Mouse (Mus musculus) ES-E14 (cell line): ENCODE measurements around the gene Slc25a23. TPM values are rescaled to one million over a fixed set of nuclear protein-coding genes. Genes with fewer than 3 reads are reported as not detected.

Experiments used
- DNase-seq: peaks from one replicate; pipeline ENCODE4 v3.0.0-alpha.2; 2013; ENCODE audit warnings: low read depth, low spot score
- H3K27ac ChIP-seq: 2 replicates; pipeline ENCODE4 v1.5.1; 2012; ENCODE audit warnings: low read depth, mild to moderate bottlenecking, low read length, moderate library complexity, mixed read lengths; ENCODE audit not compliant: poor library complexity, insufficient read depth, severe bottlenecking
- H3K36me3 ChIP-seq: 2 replicates; pipeline ENCODE4 v1.6.1; 2012; ENCODE audit warnings: mild to moderate bottlenecking, low read length, moderate library complexity, mixed read lengths; ENCODE audit not compliant: control insufficient read depth, poor library complexity, insufficient read depth, severe bottlenecking
- H3K4me1 ChIP-seq, 2 experiments: fragments of 150-350 bp in 1 of 2; sonication (generic) in 1 of 2; 2 replicates each; pipeline ENCODE4 v1.6.1; 2012; ENCODE audit warnings: low read length in 2 of 2, mild to moderate bottlenecking in 1 of 2, mixed read lengths in 1 of 2; ENCODE audit not compliant: control insufficient read depth in 2 of 2, insufficient read depth in 2 of 2, poor library complexity in 1 of 2
- H3K4me3 ChIP-seq, 2 experiments: fragments of 150-350 bp in 1 of 2; sonication (generic) in 1 of 2; 2 replicates each; pipeline ENCODE4 v1.5.1; 2012; ENCODE audit warnings: low read length in 2 of 2, low read depth in 1 of 2, mild to moderate bottlenecking in 1 of 2, mixed read lengths in 1 of 2; ENCODE audit not compliant: insufficient read depth in 1 of 2, poor library complexity in 1 of 2, severe bottlenecking in 1 of 2
- H3K9ac ChIP-seq: 2 replicates; pipeline ENCODE4 v1.6.1; 2012; ENCODE audit warnings: low read depth, mild to moderate bottlenecking, low read length, mixed read lengths; ENCODE audit not compliant: poor library complexity, insufficient read depth, severe bottlenecking
- H3K9me3 ChIP-seq: fragments of 150-350 bp; sonication (generic); 2 replicates; pipeline ENCODE4 v1.6.1; 2012; ENCODE audit warnings: low read depth, mild to moderate bottlenecking, low read length; ENCODE audit not compliant: control insufficient read depth, insufficient read depth
- CHD2 ChIP-seq: IDR thresholded peaks from 2 replicates; pipeline ENCODE4 v1.6.1; 2014; ENCODE audit warnings: mild to moderate bottlenecking, low read depth, low read length, inconsistent platforms
- HCFC1 ChIP-seq: IDR thresholded peaks from 2 replicates; pipeline ENCODE4 v1.6.1; 2012; ENCODE audit warnings: low read length, inconsistent platforms, borderline replicate concordance; ENCODE audit not compliant: insufficient read depth
- MAFK ChIP-seq: IDR thresholded peaks from 2 replicates; pipeline ENCODE4 v1.6.1; 2014; ENCODE audit warnings: mild to moderate bottlenecking, low read depth, low read length, inconsistent platforms; ENCODE audit not compliant: insufficient read depth
- ZC3H11A ChIP-seq: IDR thresholded peaks from 2 replicates; pipeline ENCODE4 v1.6.1; 2012; ENCODE audit warnings: low read depth, mild to moderate bottlenecking, inconsistent platforms, low read length, borderline replicate concordance
- ZNF384 ChIP-seq: IDR thresholded peaks from 2 replicates; pipeline ENCODE4 v1.6.1; 2012; ENCODE audit warnings: low read depth, low read length, inconsistent platforms
- in situ Hi-C, 2 experiments: fragments of 600-800 bp; cut with MboI; formaldehyde crosslinking; loops; one replicate each; pipeline ENCODE4 v1.15.1; 2025; ENCODE audit warnings: low sequenced_read_pairs in 2 of 2, inconsistent platforms in 1 of 2; ENCODE audit not compliant: unreplicated experiment in 2 of 2
- total RNA-seq: library from RNA; depleted of rRNA; stranded (reverse); fragments of 300-350 nt; gene quantifications from 2 replicates; pipeline ENCODE4 v1.2.3, GENCODE M21; 2012

The Slc25a23 gene
- total RNA-seq, 1 experiment, result 5.9 TPM

DNA sequence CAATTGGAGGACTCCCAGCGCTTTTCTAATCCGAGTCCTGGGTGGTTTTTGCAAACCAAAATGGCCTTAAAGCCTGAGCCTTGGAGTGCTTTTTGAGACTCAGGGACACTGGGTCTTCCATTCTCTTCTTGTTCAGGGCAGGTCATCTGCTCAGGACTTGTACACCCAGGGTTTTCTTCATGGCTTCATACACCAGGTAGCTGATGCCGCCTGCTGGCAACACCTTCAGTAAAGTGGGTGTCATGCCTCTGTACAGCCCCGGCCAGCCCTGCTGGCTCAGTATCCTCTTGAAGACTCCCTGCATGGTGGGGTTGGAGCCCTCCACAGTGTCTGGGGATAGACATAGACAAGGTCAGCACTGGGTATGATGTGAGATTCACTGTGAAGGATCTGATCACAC lies 26.8 kb downstream of the Slc25a23 start:
- no peak for TF ChIP-seq MAFK
- no peak for TF ChIP-seq CHD2
- TF ChIP-seq ZC3H11A, result no peak
- no peak for TF ChIP-seq ZNF384
- TF ChIP-seq HCFC1, result no peak
- H3K4me1 ChIP-seq, result peaks cover 3 to 8% of the 10 kb centered on the region in 2 experiments; a peak in 1 of 4 replicates
- peaks cover 10% of the 10 kb centered on the region for H3K36me3 ChIP-seq
- H3K9ac ChIP-seq, result peak overlapping the region; percentile 80; the same call in 1 of the 2 replicates
- peak overlapping the region; percentile 66 to 72; a peak in 3 of 4 replicates for H3K4me3 ChIP-seq
- DNase-seq, result no peak
- in situ Hi-C loops, result no loop called here
- H3K27ac ChIP-seq, result no peak overlapping the region
- H3K9me3 ChIP-seq, result no peaks in the 10 kb centered on the region

DNA sequence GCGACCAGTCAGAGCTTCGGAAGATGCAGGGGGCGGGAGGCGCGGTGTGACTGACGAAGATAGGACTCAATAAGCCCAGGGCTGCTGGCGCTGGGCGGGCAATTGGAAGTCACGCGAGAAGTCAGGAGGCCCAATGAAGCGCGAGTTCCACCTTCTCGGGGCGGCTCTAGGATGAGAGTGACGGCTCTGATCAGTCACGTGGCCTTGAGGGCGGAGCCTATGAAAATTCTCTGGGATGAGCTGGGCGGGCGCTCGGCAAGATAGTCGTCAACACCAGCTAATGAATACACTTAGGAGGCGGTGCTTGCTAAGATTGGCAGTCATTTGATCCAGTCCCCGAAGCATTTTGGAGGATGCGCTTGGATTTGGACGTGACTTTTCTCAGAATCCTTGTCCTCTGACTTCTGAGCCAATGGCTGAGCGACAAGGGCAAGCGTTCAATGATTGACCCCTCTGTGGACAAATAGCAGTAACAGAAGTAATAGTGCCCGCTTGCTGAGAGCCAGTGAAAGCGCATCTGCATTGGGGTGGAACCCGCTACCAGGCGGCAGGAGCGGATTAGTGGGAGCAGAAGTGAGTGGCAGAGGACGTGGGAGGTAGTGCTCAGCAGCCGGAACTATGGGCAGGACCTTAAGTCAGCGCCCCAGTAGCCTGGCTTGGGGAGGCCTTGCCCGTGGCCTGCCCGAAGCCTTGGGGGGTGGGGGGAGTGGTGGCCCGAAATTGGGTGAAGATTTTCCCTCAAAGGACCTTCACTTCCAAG lies 27.8 kb downstream of the Slc25a23 start:
- H3K27ac ChIP-seq, result peak overlapping the region; percentile 35
- TF ChIP-seq CHD2 (peak; percentile 97), MAFK (no peak), HCFC1 (peak; percentile 55; the same call in 1 of the 2 replicates), ZC3H11A (no peak), ZNF384 (no peak)
- H3K9ac ChIP-seq, result peak overlapping the region; percentile 80
- DNase-seq, result peak; percentile 100
- peaks cover 3 to 7% of the 10 kb centered on the region in 2 experiments; a peak in 1 of 4 replicates for H3K4me1 ChIP-seq
- in situ Hi-C loops, result no loop called here
- peaks cover 18% of the 10 kb centered on the region for H3K36me3 ChIP-seq
- H3K4me3 ChIP-seq, result peak overlapping the region; percentile 66 to 72
- H3K9me3 ChIP-seq, result no peaks in the 10 kb centered on the region

DNA sequence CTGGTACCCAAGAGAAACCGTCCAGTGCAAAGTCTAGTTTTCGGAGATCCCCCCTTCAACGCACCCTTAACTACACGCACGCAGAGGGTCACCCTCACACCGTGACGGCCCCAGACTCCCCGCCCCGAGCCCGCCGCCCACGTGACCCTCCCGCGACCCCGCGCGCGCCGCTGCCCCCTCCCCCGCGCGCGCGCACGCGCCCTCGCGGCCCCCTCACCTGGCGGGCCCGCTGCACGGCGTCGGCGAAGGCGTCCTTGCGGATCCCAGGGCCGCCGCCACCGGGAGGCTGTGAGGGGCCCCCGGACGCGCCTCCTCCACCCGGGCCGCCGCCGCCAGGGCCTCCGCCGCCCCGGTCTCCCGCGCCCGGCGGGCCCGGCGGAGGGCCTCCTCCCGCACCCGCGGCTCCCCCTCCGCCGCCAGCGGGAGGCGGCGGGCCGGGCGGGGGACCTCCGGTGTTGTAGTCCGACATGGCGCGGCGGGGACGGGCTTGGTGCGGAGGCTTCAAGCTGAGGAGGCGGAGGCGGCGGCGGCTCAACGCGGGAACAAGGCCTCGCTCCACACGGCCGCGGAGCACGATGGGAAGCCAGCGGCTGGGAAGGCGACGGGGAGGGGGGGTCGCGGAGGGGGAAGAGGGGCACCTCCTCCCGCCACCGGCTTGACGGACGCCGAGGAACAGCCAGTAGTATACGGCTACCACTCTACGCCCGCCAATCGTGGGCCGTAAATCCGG lies 28.6 kb downstream of the Slc25a23 start, which contains the start of gene Khsrp:
Gene Khsrp, minus strand, starts transcription at position 592 of the 730 bp plus-strand sequence.
- Histone ChIP-seq H3K4me1 (peaks cover 3 to 7% of the 10 kb centered on the region in 2 experiments; a peak in 1 of 4 replicates), H3K36me3 (peaks cover 25% of the 10 kb centered on the region), H3K9ac (peak within 1 kb of the TSS; percentile 98), H3K4me3 (peak within 1 kb of the TSS; percentile 95 to 99), H3K9me3 (no peaks in the 10 kb centered on the region), H3K27ac (peak within 1 kb of the TSS; percentile 90)
- TF ChIP-seq ZNF384 (no peak), ZC3H11A (no peak), HCFC1 (peak; percentile 9; the same call in 1 of the 2 replicates)
- DNase-seq, result no peak
- in situ Hi-C loops, result no loop called here

DNA sequence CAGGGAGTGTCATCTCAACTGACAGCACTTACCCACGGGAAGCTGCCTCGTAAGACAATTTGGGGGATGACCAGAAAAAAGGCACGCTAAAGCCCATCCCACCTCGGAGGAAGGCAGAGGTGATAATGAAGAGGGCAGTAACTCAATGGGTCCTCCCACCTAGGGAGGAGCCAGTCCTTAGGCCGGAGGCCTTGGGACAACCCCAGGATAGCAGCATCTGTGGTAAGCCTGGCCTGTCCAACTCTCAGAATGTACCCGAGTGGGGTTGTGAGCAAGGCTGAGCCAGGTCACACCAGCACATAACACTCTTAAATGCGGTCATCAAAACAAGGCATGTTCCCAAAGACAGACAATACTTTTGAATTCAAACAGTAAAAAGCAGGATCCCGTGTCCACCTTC lies 30.0 kb downstream of the Slc25a23 start:
- Histone ChIP-seq H3K27ac (no peak overlapping the region), H3K9me3 (no peaks in the 10 kb centered on the region), H3K36me3 (peaks cover 38% of the 10 kb centered on the region), H3K9ac (peak overlapping the region; percentile 98), H3K4me1 (peaks cover 3 to 7% of the 10 kb centered on the region in 2 experiments; a peak in 1 of 4 replicates), H3K4me3 (peak overlapping the region; percentile 95 to 99)
- in situ Hi-C loops, result no loop called here
- no peak for DNase-seq
- TF ChIP-seq CHD2, result no peak
- TF ChIP-seq ZNF384, result no peak
- TF ChIP-seq HCFC1, result no peak
- TF ChIP-seq ZC3H11A, result no peak
- TF ChIP-seq MAFK, result no peak
